Mouse (Mus musculus) hindbrain, embryonic 13.5 days (tissue): ENCODE results near the gene Bcl2l2. TPM values are rescaled to one million over a fixed set of nuclear protein-coding genes. Genes with fewer than 3 reads are reported as not detected.

ENCODE experiments used
- ATAC-seq: fragments of 200-750 bp; cut with Nextera tagmentation; 2 replicates; pipeline ENCODE4 v1.8.0; 2017; ENCODE audit warnings: moderate TSS enrichment; ENCODE audit not compliant: low FRiP score
- H3K27ac ChIP-seq: fragments of 300-500 bp; sonication (generic); 2 replicates; pipeline ENCODE4 v1.5.1; 2015; ENCODE audit warnings: inconsistent platforms, mild to moderate bottlenecking, moderate library complexity
- H3K27me3 ChIP-seq: fragments of 300-500 bp; sonication (generic); 2 replicates; pipeline ENCODE4 v1.6.1; 2015; ENCODE audit warnings: mild to moderate bottlenecking, inconsistent platforms
- H3K36me3 ChIP-seq: fragments of 300-500 bp; sonication (generic); 2 replicates; pipeline ENCODE4 v1.6.1; 2015; ENCODE audit warnings: mild to moderate bottlenecking, inconsistent platforms
- H3K4me1 ChIP-seq: fragments of 300-500 bp; sonication (generic); replicated peaks from 2 replicates; pipeline ENCODE4 v1.6.1; 2015; ENCODE audit warnings: inconsistent platforms
- H3K4me2 ChIP-seq: fragments of 300-500 bp; sonication (generic); 2 replicates; pipeline ENCODE4 v1.6.1; 2015; ENCODE audit warnings: inconsistent platforms, mild to moderate bottlenecking, moderate library complexity
- H3K4me3 ChIP-seq: fragments of 300-500 bp; sonication (generic); 2 replicates; pipeline ENCODE4 v1.5.1; 2015; ENCODE audit warnings: mild to moderate bottlenecking, inconsistent platforms
- H3K9ac ChIP-seq: fragments of 300-500 bp; sonication (generic); 2 replicates; pipeline ENCODE4 v1.6.1; 2015; ENCODE audit warnings: mild to moderate bottlenecking, inconsistent platforms
- H3K9me3 ChIP-seq: fragments of 300-500 bp; sonication (generic); 2 replicates; pipeline ENCODE4 v1.6.1; 2016; ENCODE audit warnings: inconsistent platforms
- WGBS: fragments of 180-500 bp; shearing (Covaris S2); methylation state at CpG from one replicate; pipeline ENCODE4 v1.1.7; 2015; 5-methylcytosine and 5-hydroxymethylcytosine counted together
- polyA plus RNA-seq: library from polyadenylated mRNA; unstranded; fragments of >200 nt; fragmentation: Nextera tagmentation; extraction: Ambion mirVana; gene quantifications from 2 replicates; pipeline ENCODE4 v1.2.1, GENCODE M21; 2015

Bcl2l2 gene
- polyA plus RNA-seq, 1 experiment from 2014 or later: 3.6 TPM

GRCm38 (mm10) chr14:54927296-54927695 lies 44.1 kb downstream of the Bcl2l2 start:
- peak overlapping the region; percentile 87; the same call in 1 of the 2 replicates for H3K9ac ChIP-seq
- peak overlapping the region; percentile 58 for H3K4me3 ChIP-seq
- H3K27me3 ChIP-seq: peaks cover 7% of the 10 kb centered on the region; the same call in 1 of the 2 replicates
- no peaks in the 10 kb centered on the region for H3K9me3 ChIP-seq
- H3K27ac ChIP-seq: peak overlapping the region; percentile 90
- peaks cover 45% of the 10 kb centered on the region for H3K4me1 ChIP-seq
- WGBS: 20% methylated on average over 7 of the region's 7 CpGs
- no peaks in the 10 kb centered on the region for H3K36me3 ChIP-seq
- H3K4me2 ChIP-seq: peak overlapping the region; percentile 94
- no peak for ATAC-seq

- H3K36me3 ChIP-seq: no peaks in the 10 kb centered on the region
- WGBS: 74% methylated on average over 5 of the region's 5 CpGs
- no peak overlapping the region for H3K4me3 ChIP-seq
- H3K27ac ChIP-seq: no peak overlapping the region
- peaks cover 7% of the 10 kb centered on the region; the same call in 1 of the 2 replicates for H3K27me3 ChIP-seq
- H3K9me3 ChIP-seq: no peaks in the 10 kb centered on the region
- peaks cover 46% of the 10 kb centered on the region for H3K4me1 ChIP-seq
- no peak overlapping the region for H3K9ac ChIP-seq
- no peak overlapping the region for H3K4me2 ChIP-seq
- no peak for ATAC-seq
Measured at GRCm38 (mm10) chr14:54929801-54930200, 46.6 kb downstream of the Bcl2l2 start.

GRCm38 (mm10) chr14:54930431-54930830 lies 47.3 kb downstream of the Bcl2l2 start:
- H3K36me3 ChIP-seq: no peaks in the 10 kb centered on the region
- peaks cover 40% of the 10 kb centered on the region for H3K4me1 ChIP-seq
- H3K9ac ChIP-seq: no peak overlapping the region
- 19% methylated on average over 2 of the region's 2 CpGs for WGBS
- no peaks in the 10 kb centered on the region for H3K9me3 ChIP-seq
- no peak overlapping the region for H3K4me2 ChIP-seq
- no peak overlapping the region; the same call in 1 of the 2 replicates for H3K27ac ChIP-seq
- H3K27me3 ChIP-seq: peaks cover 7% of the 10 kb centered on the region; the same call in 1 of the 2 replicates
- no peak for ATAC-seq
- H3K4me3 ChIP-seq: no peak overlapping the region

GRCm38 (mm10) chr14:54932645-54933150 lies 49.5 kb downstream of the Bcl2l2 start, which contains the start of gene Il25:
Gene Il25, plus strand, starts transcription at chr14:54932695.
- ATAC-seq: no peak
- Histone ChIP-seq H3K4me3 (no peak within 1 kb of the TSS), H3K36me3 (no peaks in the 10 kb centered on the region), H3K9me3 (no peaks in the 10 kb centered on the region), H3K27me3 (peaks cover 10% of the 10 kb centered on the region; the same call in 1 of the 2 replicates), H3K27ac (no peak within 1 kb of the TSS), H3K9ac (peak within 1 kb of the TSS; percentile 26; the same call in 1 of the 2 replicates), H3K4me2 (peak within 1 kb of the TSS; percentile 23), H3K4me1 (peaks cover 32% of the 10 kb centered on the region)
- 24% methylated on average over 6 of the region's 6 CpGs for WGBS

- Histone ChIP-seq H3K4me3 (no peak within 1 kb of the TSS), H3K4me2 (peak within 1 kb of the TSS; percentile 6; the same call in 1 of the 2 replicates), H3K36me3 (no peaks in the 10 kb centered on the region), H3K9me3 (no peaks in the 10 kb centered on the region), H3K9ac (peak within 1 kb of the TSS; percentile 21), H3K27me3 (0 out of 2 replicates have a peak, but pooled peaks cover 4% of the 10 kb centered on the region), H3K4me1 (peaks cover 22% of the 10 kb centered on the region), H3K27ac (peak within 1 kb of the TSS; percentile 75)
- ATAC-seq: peak; percentile 55
- WGBS: 25% methylated on average over 8 of the region's 8 CpGs
Measured at GRCm38 (mm10) chr14:54935904-54936830, 53.0 kb downstream of the Bcl2l2 start, which contains the start of gene Cmtm5. Gene Cmtm5, plus strand, starts transcription at chr14:54936261.

- Histone ChIP-seq H3K9ac (peak overlapping the region; percentile 21; the same call in 1 of the 2 replicates), H3K27ac (peak overlapping the region; percentile 75), H3K9me3 (no peaks in the 10 kb centered on the region), H3K36me3 (no peaks in the 10 kb centered on the region), H3K4me1 (peaks cover 22% of the 10 kb centered on the region), H3K4me2 (peak overlapping the region; percentile 6; the same call in 1 of the 2 replicates), H3K4me3 (no peak overlapping the region), H3K27me3 (0 out of 2 replicates have a peak, but pooled peaks cover 6% of the 10 kb centered on the region)
- 52% methylated on average over 6 of the region's 6 CpGs for WGBS
- ATAC-seq: no peak
Measured at GRCm38 (mm10) chr14:54936831-54937160, 53.6 kb downstream of the Bcl2l2 start.

- no peak for ATAC-seq
- no peak overlapping the region for H3K4me3 ChIP-seq
- H3K9ac ChIP-seq: no peak overlapping the region
- no peaks in the 10 kb centered on the region for H3K36me3 ChIP-seq
- H3K4me1 ChIP-seq: peaks cover 21% of the 10 kb centered on the region
- H3K4me2 ChIP-seq: no peak overlapping the region
- no peak overlapping the region for H3K27ac ChIP-seq
- 90% methylated on average over 16 of the region's 16 CpGs for WGBS
- H3K27me3 ChIP-seq: 0 out of 2 replicates have a peak, but pooled peaks cover 6% of the 10 kb centered on the region
- H3K9me3 ChIP-seq: no peaks in the 10 kb centered on the region
Measured at GRCm38 (mm10) chr14:54937361-54938182, 54.4 kb downstream of the Bcl2l2 start.

Other genes with a start within 250 kb of the Bcl2l2 start
- not detected in 2 replicates for gene Gm17606, start 242.4 kb upstream of the Bcl2l2 start, polyA plus RNA-seq
- 8.6 and 9.4 TPM in 2 replicates for gene Cdh24, start 242.0 kb upstream of the Bcl2l2 start, polyA plus RNA-seq
- 78.0 and 79.0 TPM in 2 replicates for gene 1700123O20Rik, start 197.2 kb upstream of the Bcl2l2 start, polyA plus RNA-seq
- gene Acin1, start 196.4 kb upstream of the Bcl2l2 start, polyA plus RNA-seq: 155 and 169 TPM in 2 replicates
- 0.18 and 0.34 TPM in 2 replicates for gene Gm29776, start 184.5 kb upstream of the Bcl2l2 start, polyA plus RNA-seq
- not detected in 2 replicates for gene Cebpe, start 171.2 kb upstream of the Bcl2l2 start, polyA plus RNA-seq
- 4.7 and 5.3 TPM in 2 replicates for gene Slc7a8, start 101.4 kb upstream of the Bcl2l2 start, polyA plus RNA-seq
- gene Rnf212b, start 69.2 kb upstream of the Bcl2l2 start, polyA plus RNA-seq: not detected in 2 replicates
- 10.3 and 13.8 TPM in 2 replicates for gene Homez, start 12.4 kb upstream of the Bcl2l2 start, polyA plus RNA-seq
- 1.5 and 2.4 TPM in 2 replicates for gene Ppp1r3e, start 5.8 kb upstream of the Bcl2l2 start, polyA plus RNA-seq
- 0.34 TPM in 1 of 2 replicates, not detected in the other for gene Gm20521, start 64 bp downstream of the Bcl2l2 start, polyA plus RNA-seq
- gene Pabpn1, start 9.1 kb downstream of the Bcl2l2 start, polyA plus RNA-seq: 165 and 167 TPM in 2 replicates
- 148 and 158 TPM in 2 replicates for gene Slc22a17, start 29.8 kb downstream of the Bcl2l2 start, polyA plus RNA-seq
- 15.4 and 15.6 TPM in 2 replicates for gene Efs, start 42.7 kb downstream of the Bcl2l2 start, polyA plus RNA-seq
- 0.38 and 0.83 TPM in 2 replicates for gene Il25, start 49.3 kb downstream of the Bcl2l2 start, polyA plus RNA-seq
- 7.0 and 7.1 TPM in 2 replicates for gene Cmtm5, start 52.9 kb downstream of the Bcl2l2 start, polyA plus RNA-seq
- 1.2 and 3.0 TPM in 2 replicates for gene Myh6, start 83.5 kb downstream of the Bcl2l2 start, polyA plus RNA-seq
- gene Gm17428, start 93.6 kb downstream of the Bcl2l2 start, polyA plus RNA-seq: not detected in 2 replicates
- 8.2 and 9.2 TPM in 2 replicates for gene Myh7, start 111.2 kb downstream of the Bcl2l2 start, polyA plus RNA-seq
- 53.4 and 53.7 TPM in 2 replicates for gene Ngdn, start 132.1 kb downstream of the Bcl2l2 start, polyA plus RNA-seq
- gene Zfhx2, start 208.9 kb downstream of the Bcl2l2 start, polyA plus RNA-seq: 29.4 and 31.9 TPM in 2 replicates
- gene Thtpa, start 211.4 kb downstream of the Bcl2l2 start, polyA plus RNA-seq: 29.8 and 30.7 TPM in 2 replicates
- 6.5 and 6.6 TPM in 2 replicates for gene Ap1g2, start 223.2 kb downstream of the Bcl2l2 start, polyA plus RNA-seq
- gene Jph4, start 233.6 kb downstream of the Bcl2l2 start, polyA plus RNA-seq: 22.2 and 22.6 TPM in 2 replicates